Mouse (Mus musculus) testis, adult 2 months (tissue): ENCODE measurements at regions not wholly inside any gene's neighbourhood (a gene's known extent, or its start where the extent isn't known, plus 50 kb on each side); places are given as distances from the start of the nearest gene placed in this dataset.

Experiments used
- H3K27ac ChIP-seq: fragments of 200-500 bp; 2 replicates; pipeline ENCODE4 v1.5.1; 2012; ENCODE audit warnings: low read depth, low read length; ENCODE audit not compliant: control insufficient read depth, insufficient read depth
- H3K27me3 ChIP-seq: fragments of 200-500 bp; 2 replicates; pipeline ENCODE4 v1.6.1; 2012; ENCODE audit warnings: mild to moderate bottlenecking, low read length, moderate library complexity; ENCODE audit not compliant: control insufficient read depth, insufficient read depth
- H3K36me3 ChIP-seq: fragments of 200-500 bp; 2 replicates; pipeline ENCODE4 v1.6.1; 2012; ENCODE audit warnings: mild to moderate bottlenecking, low read length; ENCODE audit not compliant: control insufficient read depth, insufficient read depth
- H3K4me1 ChIP-seq: fragments of 200-500 bp; 2 replicates; pipeline ENCODE4 v1.6.1; 2012; ENCODE audit warnings: low read length; ENCODE audit not compliant: control insufficient read depth, insufficient read depth
- H3K4me3 ChIP-seq: fragments of 200-500 bp; 2 replicates; pipeline ENCODE4 v1.5.1; 2012; ENCODE audit warnings: low read depth, mild to moderate bottlenecking, low read length, moderate library complexity, mixed read lengths; ENCODE audit not compliant: control insufficient read depth
- CTCF ChIP-seq: fragments of 200-500 bp; IDR thresholded peaks from 2 replicates; pipeline ENCODE4 v1.5.1; 2012; ENCODE audit warnings: low read depth, mild to moderate bottlenecking, inconsistent platforms, low read length, moderate library complexity; ENCODE audit not compliant: control insufficient read depth, insufficient read depth, insufficient replicate concordance
- POLR2A ChIP-seq: fragments of 200-500 bp; IDR thresholded peaks from 2 replicates; pipeline ENCODE4 v1.6.1; 2012; ENCODE audit warnings: low read depth, mild to moderate bottlenecking, inconsistent platforms, low read length, moderate library complexity; ENCODE audit not compliant: control insufficient read depth

- H3K4me1 ChIP-seq: no peaks in the 10 kb centered on the region
- H3K4me3 ChIP-seq: no peak overlapping the region
- no peaks in the 10 kb centered on the region for H3K27me3 ChIP-seq
- no peak overlapping the region for H3K27ac ChIP-seq
- TF ChIP-seq POLR2A (no peak), CTCF (no peak)
- H3K36me3 ChIP-seq: no peaks in the 10 kb centered on the region
Measured at GRCm38 (mm10) chr15:93675624-93676023, 79.9 kb upstream of the Prickle1 start.

- Histone ChIP-seq H3K4me1 (no peaks in the 10 kb centered on the region), H3K27me3 (no peaks in the 10 kb centered on the region), H3K4me3 (no peak overlapping the region), H3K36me3 (no peaks in the 10 kb centered on the region), H3K27ac (no peak overlapping the region)
- TF ChIP-seq CTCF (no peak), POLR2A (no peak)
Measured at GRCm38 (mm10) chr15:93673976-93674375, 78.3 kb upstream of the Prickle1 start.

- TF ChIP-seq CTCF (no peak), POLR2A (no peak)
- Histone ChIP-seq H3K4me1 (no peaks in the 10 kb centered on the region), H3K27ac (no peak overlapping the region; the same call in 1 of the 2 replicates), H3K27me3 (no peaks in the 10 kb centered on the region), H3K4me3 (no peak overlapping the region), H3K36me3 (no peaks in the 10 kb centered on the region)
Measured at GRCm38 (mm10) chr15:93663876-93664275, 68.2 kb upstream of the Prickle1 start.

GRCm38 (mm10) chr15:93662601-93663000 is 66.9 kb upstream of the Prickle1 start:
- no peaks in the 10 kb centered on the region for H3K27me3 ChIP-seq
- H3K36me3 ChIP-seq: no peaks in the 10 kb centered on the region
- TF ChIP-seq POLR2A (no peak), CTCF (no peak)
- H3K4me1 ChIP-seq: no peaks in the 10 kb centered on the region
- H3K4me3 ChIP-seq: no peak overlapping the region
- H3K27ac ChIP-seq: no peak overlapping the region

GRCm38 (mm10) chr15:93661801-93662200 is 66.1 kb upstream of the Prickle1 start:
- TF ChIP-seq CTCF: no peak
- no peak for TF ChIP-seq POLR2A
- no peak overlapping the region for H3K4me3 ChIP-seq
- no peaks in the 10 kb centered on the region for H3K36me3 ChIP-seq
- no peaks in the 10 kb centered on the region for H3K4me1 ChIP-seq
- H3K27me3 ChIP-seq: no peaks in the 10 kb centered on the region
- no peak overlapping the region for H3K27ac ChIP-seq

DNA sequence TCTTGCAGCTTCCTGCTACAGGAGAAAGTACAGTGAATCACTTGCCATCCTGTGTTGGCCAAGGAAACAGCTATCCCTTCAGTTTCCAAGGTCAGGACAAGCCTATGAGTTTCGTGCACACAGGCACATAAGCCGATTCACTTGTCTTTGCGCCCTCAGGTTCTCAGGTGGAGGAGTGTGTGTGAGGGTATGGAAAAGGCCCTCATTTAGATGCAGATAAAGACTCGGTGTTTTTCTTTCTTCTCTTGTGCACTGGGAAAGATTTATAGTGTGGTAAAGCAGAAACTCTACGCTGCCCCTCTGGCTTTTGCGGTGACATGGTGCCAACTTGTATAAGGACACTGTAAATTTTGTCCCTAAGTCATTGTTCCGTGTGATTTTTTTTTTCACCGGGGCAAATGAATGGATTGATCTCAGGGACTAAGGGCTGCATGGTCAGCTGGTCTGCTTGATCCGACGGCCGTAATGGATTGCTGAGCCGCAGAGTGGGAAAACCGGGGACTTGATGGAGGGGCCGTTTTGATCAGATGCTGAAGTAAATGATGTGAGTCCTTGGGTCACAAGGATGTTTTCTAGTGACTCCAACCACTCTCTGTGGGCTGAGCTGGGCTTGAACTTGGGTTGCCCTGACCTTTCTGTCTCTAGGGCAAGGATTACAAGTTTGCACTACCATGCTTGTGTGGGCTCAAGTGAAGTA is 65.4 kb upstream of the Prickle1 start:
- no peaks in the 10 kb centered on the region for H3K36me3 ChIP-seq
- H3K4me1 ChIP-seq: no peaks in the 10 kb centered on the region
- no peak overlapping the region for H3K4me3 ChIP-seq
- no peaks in the 10 kb centered on the region for H3K27me3 ChIP-seq
- no peak overlapping the region for H3K27ac ChIP-seq
- TF ChIP-seq CTCF: no peak
- TF ChIP-seq POLR2A: no peak

- TF ChIP-seq CTCF (no peak), POLR2A (no peak)
- H3K27ac ChIP-seq: no peak overlapping the region
- no peaks in the 10 kb centered on the region for H3K36me3 ChIP-seq
- H3K4me1 ChIP-seq: no peaks in the 10 kb centered on the region
- H3K27me3 ChIP-seq: no peaks in the 10 kb centered on the region
- no peak overlapping the region for H3K4me3 ChIP-seq
Measured at GRCm38 (mm10) chr15:93657171-93657570, 61.5 kb upstream of the Prickle1 start.
